17 mouse cellular contexts compared by ENCODE assay signal in genomic region chrX:51702823-51703222, GRCm38 (mm10).
"Had no signal": no experiment of that assay in that cellular context is flagged by ENCODE, and none has a peak within 500 bp of the region (broad histone marks: within the 10 kb centered on the region; RNA-seq: fewer than 3 reads in every experiment).

No protein-coding gene starts in this region.

- DNase-seq: lung, adult 18-20 months; lung, embryonic 14.5 days; lung, postnatal 10 days; lung, postnatal 4 days; midbrain, embryonic 14.5 days; retina, postnatal 1 day; right cerebral cortex, adult 18-20 months; thymus, postnatal 14 days; thymus, postnatal 36 days had no signal

- H3K4me3 ChIP-seq: midbrain, embryonic 10.5 days; midbrain, embryonic 12.5 days; myocyte; neural tube, embryonic 13.5 days; neural tube, embryonic 15.5 days; stomach, embryonic 15.5 days had no signal

- H3K27ac ChIP-seq: midbrain, embryonic 10.5 days; midbrain, embryonic 12.5 days; neural tube, embryonic 13.5 days; neural tube, embryonic 15.5 days; stomach, embryonic 15.5 days; stomach, postnatal 0 days had no signal

- H3K9ac ChIP-seq: lung, embryonic 14.5 days; midbrain, embryonic 12.5 days; neural tube, embryonic 13.5 days; neural tube, embryonic 15.5 days; stomach, embryonic 15.5 days had no signal

- H3K36me3 ChIP-seq: midbrain, embryonic 10.5 days; midbrain, embryonic 12.5 days; neural tube, embryonic 13.5 days; neural tube, embryonic 15.5 days; stomach, embryonic 15.5 days had no signal

- H3K27me3 ChIP-seq: midbrain, embryonic 12.5 days; neural tube, embryonic 13.5 days; neural tube, embryonic 15.5 days; stomach, embryonic 15.5 days had no signal

- H3K4me1 ChIP-seq: midbrain, embryonic 10.5 days; midbrain, embryonic 12.5 days; neural tube, embryonic 13.5 days; neural tube, embryonic 15.5 days; stomach, embryonic 15.5 days had no signal

- ATAC-seq: midbrain, embryonic 16.5 days had no signal

- H3K9me3 ChIP-seq: midbrain, embryonic 10.5 days; midbrain, embryonic 12.5 days; neural tube, embryonic 13.5 days; neural tube, embryonic 15.5 days; stomach, embryonic 15.5 days had no signal

- H3K4me2 ChIP-seq: lung, embryonic 14.5 days; midbrain, embryonic 12.5 days; neural tube, embryonic 13.5 days; neural tube, embryonic 15.5 days; stomach, embryonic 15.5 days had no signal
